Mouse (Mus musculus) gastrocnemius, adult 8-10 months (tissue): Measurements from ENCODE around the gene Serpine1. TPM values are rescaled to one million over a fixed set of nuclear protein-coding genes. Genes with fewer than 3 reads are reported as not detected.

Experiments
- DNase-seq, 2 experiments: peaks; one replicate each; pipeline ENCODE4 v3.0.0; 2022; ENCODE audit warnings: low spot score in 2 of 2
- total RNA-seq, 4 experiments: library from RNA; stranded (reverse); gene quantifications; 2 replicates each; pipeline ENCODE4 v1.2.4; 2022

Serpine1 gene
- total RNA-seq, 4 experiments from 2014 or later: 1.8 to 7.5 (median 6.2) TPM

DNA sequence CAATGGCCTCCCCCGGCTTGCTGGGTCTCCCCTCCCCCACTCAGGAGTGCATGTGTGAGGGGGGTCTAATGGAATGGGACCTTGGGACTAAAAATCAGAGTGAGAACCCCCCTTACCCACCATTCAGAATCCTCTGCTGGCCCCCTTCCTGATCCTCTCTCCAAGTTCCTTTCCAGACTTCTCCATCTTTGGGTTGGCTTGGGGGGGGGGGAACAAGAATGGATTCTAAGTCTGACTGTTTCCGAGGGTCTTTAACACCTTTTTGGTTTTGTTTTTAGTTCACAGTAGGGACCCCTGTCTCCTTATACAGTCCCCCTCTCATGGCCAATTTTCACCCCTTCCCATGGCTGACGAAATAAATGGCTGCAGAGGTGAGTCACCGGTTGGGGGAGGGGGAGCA, 46.0 kb downstream of the Serpine1 start, which contains the start of gene Vgf:
Gene Vgf (plus strand): TSS at position 301 of the 400 bp plus-strand sequence.
- DNase-seq: no peak

DNA sequence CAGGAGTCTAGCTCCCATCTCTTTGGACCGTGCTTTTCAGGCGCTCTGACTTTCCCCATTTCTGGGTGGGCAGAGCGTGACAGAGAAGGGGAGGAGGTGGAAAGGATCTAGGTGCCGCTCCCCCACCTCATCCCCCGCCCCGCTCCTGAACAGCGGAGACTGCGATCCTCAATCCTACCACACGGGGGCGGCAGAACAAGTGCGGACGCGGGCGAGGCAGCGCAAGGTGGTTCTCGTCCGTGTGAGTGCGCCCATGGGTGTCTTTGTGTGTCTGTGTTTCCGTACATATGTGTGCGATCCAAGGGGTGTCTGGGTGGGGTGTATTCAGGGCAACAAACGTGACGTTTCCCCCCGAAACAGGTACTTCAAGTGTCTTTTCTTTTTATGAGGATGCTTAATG, 46.9 kb downstream of the Serpine1 start:
- peak; percentile 28 to 41 for DNase-seq

DNA sequence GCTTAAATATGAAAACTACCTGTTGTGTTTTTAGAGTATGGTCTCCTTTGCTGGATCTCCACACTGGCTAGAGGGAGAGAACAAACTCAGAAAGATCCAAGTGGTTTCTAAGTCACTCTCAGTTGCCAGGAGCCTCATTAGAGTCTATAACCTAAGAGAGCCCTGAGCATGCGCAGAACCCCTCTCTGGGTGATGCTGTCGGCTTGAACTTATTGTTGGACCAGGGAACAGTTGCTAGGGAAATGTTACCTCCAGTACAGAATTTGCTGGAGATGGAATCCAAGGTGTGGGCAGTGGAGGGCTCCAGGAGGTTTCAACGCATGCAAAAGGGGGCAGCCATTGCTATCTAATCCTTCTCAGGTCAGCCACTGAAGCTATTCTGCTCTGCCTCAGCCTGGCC, 47.8 kb downstream of the Serpine1 start:
- DNase-seq: no peak

DNA sequence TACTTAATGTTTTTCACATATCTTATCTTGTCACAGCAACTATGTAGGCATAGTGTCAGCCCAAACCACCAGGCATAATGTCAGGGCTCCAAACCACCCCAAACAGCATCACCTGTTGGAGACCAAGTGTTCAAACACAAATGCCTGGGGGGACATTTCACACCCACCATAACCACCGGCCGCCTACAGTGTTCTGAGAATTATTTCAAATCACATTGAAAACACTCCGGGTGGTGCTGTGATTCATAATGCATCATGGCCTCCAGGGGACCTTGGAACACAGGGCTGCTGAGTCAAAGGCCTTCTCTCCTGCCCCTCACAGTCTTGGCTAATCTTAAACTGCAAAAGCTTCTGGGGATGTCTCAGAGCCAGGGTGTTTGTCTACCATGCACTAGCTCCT, 56.2 kb downstream of the Serpine1 start:
- no peak for DNase-seq

DNA sequence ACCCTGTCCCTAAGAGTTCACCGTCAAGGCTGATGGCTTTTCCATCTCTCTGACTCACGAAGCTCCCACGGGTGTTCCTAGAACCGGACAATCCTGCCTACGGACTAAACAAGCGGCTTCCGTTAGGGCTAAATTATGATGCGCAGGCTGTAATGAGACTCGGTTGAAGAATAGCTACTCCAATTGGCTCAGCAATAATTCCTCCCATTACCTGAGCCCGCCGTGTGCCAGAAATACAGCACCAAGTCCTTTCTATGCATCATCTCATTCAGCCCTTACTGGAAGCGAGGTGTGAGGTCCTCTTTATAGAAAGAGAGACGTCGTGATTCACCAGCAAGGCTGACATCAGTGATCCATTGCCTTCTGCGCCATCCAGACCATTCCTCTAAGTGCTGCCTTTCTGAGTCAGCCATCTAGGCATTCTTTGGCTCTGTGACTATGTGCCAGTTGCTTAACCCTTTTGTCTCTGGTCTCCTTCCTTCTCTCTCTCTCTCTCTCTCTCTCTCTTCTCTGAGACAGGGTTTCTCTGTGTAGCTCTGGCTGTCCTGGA, 59.6 kb downstream of the Serpine1 start:
- no peak for DNase-seq

Other genes with a start within 250 kb of the Serpine1 start
- gene Col26a1, start 189.1 kb downstream of the Serpine1 start, total RNA-seq: 1 to 10 TPM in 1 of 4 experiments, under 1 TPM in 3; 0.19 to 1.0 (median 0.28) TPM
- 1 to 10 TPM; 4.7 to 6.6 (median 5.5) TPM for gene Ift22, start 164.1 kb downstream of the Serpine1 start, total RNA-seq
- gene Fis1, start 119.0 kb downstream of the Serpine1 start, total RNA-seq: 100 to 1,000 TPM; 185 to 202 (median 194) TPM
- 1 to 10 TPM in 3 of 4 experiments, under 1 TPM in 1; 0.99 to 2.0 (median 1.2) TPM for gene Cldn15, start 105.7 kb downstream of the Serpine1 start, total RNA-seq
- gene Plod3, start 85.2 kb downstream of the Serpine1 start, total RNA-seq: 10 to 100 TPM; 15.9 to 18.1 (median 17.0) TPM
- gene Znhit1, start 84.2 kb downstream of the Serpine1 start, total RNA-seq: 10 to 100 TPM; 62.4 to 85.5 (median 72.4) TPM
- gene Vgf, start 45.9 kb downstream of the Serpine1 start, total RNA-seq: not detected
- 10 to 100 TPM; 15.4 to 22.0 (median 17.8) TPM for gene Ap1s1, start 26.1 kb downstream of the Serpine1 start, total RNA-seq
- gene Trim56, start 43.9 kb upstream of the Serpine1 start, total RNA-seq: 1 to 10 TPM; 6.5 to 9.0 (median 7.8) TPM
- gene Muc3, start 77.1 kb upstream of the Serpine1 start, total RNA-seq: not detected
- gene Muc3a, start 140.1 kb upstream of the Serpine1 start, total RNA-seq: under 1 TPM in 1 of 4 experiments, not detected in 3; 0.22 TPM
- gene Ache, start 215.3 kb upstream of the Serpine1 start, total RNA-seq: 10 to 100 TPM; 15.8 to 27.7 (median 20.1) TPM
- 10 to 100 TPM; 14.6 to 22.7 (median 19.1) TPM for gene Ufsp1, start 222.4 kb upstream of the Serpine1 start, total RNA-seq
- 10 to 100 TPM; 30.0 to 37.2 (median 34.0) TPM for gene Srrt, start 235.4 kb upstream of the Serpine1 start, total RNA-seq
- 1 to 10 TPM; 1.4 to 3.9 (median 2.1) TPM for gene Trip6, start 242.1 kb upstream of the Serpine1 start, total RNA-seq